Mouse (Mus musculus) gastrocnemius, postnatal 10 days (tissue): ENCODE measurements around the gene Tspan31. TPM values are rescaled to one million over a fixed set of nuclear protein-coding genes. Genes with fewer than 3 reads are reported as not detected.
"Not testable (repeated sequence)": the region's sequence is repeated elsewhere in the genome, so short reads cannot be mapped to it uniquely, and the experiment has no call there.

Experiments used
- DNase-seq: peaks from one replicate; pipeline ENCODE4 v3.0.0; 2021; ENCODE audit warnings: mixed read lengths
- total RNA-seq, 2 experiments: library from RNA; stranded (reverse); gene quantifications; 2 replicates each; pipeline ENCODE4 v1.2.3; 2021

Gene Tspan31
- total RNA-seq, 2 experiments from 2014 or later = 29.7 to 32.0 TPM

- no peak for DNase-seq
Measured at GRCm38 (mm10) chr10:127063913-127064870, 5.9 kb downstream of the Tspan31 start.

- peak; percentile 98 for DNase-seq
Measured at GRCm38 (mm10) chr10:127063239-127063872, 6.7 kb downstream of the Tspan31 start, which contains the start of gene Cdk4. Gene Cdk4, plus strand, starts transcription at chr10:127063534.

DNA sequence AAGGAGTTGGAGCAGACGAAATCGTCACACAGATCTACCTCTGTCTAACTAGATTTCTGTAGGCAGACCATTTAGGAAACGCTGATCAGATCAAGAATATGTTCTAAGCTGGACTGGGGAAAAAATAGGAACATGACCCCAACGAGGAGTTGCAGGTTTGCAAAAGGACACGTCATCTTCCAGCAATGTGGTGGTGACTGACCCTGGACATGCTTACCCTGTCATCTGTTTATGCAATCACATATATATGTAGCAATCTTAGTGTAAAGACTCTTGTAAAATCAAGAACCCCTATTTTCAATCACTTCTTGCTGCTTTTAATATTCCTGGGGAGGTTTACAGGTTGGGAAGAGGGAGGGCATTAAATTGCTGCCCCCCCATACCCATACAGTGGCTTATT, 7.6 kb downstream of the Tspan31 start:
- DNase-seq = no peak

DNA sequence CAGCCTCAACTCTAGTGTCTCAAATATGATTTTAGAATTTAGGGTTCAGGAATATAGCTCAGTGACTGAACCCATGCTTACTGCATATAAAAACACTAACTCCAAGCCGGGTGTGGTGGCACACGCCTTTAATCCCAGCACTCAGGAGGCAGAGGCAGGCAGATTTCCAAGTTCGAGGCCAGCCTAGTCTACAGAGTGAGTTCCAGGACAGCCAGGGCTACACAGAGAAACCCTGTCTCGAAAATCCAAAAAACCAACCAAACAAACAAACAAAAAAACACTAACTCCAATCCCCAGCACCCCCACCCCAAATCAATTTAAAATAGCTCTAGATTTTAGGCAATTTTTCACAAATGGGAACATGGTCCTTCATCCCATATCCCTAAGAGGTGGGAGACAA, 8.0 kb downstream of the Tspan31 start:
- not testable (repeated sequence) for DNase-seq

- DNase-seq = no peak
Measured at GRCm38 (mm10) chr10:127061513-127061912, 8.6 kb downstream of the Tspan31 start.

- no peak for DNase-seq
Measured at GRCm38 (mm10) chr10:127061085-127061484, 9.0 kb downstream of the Tspan31 start.

DNA sequence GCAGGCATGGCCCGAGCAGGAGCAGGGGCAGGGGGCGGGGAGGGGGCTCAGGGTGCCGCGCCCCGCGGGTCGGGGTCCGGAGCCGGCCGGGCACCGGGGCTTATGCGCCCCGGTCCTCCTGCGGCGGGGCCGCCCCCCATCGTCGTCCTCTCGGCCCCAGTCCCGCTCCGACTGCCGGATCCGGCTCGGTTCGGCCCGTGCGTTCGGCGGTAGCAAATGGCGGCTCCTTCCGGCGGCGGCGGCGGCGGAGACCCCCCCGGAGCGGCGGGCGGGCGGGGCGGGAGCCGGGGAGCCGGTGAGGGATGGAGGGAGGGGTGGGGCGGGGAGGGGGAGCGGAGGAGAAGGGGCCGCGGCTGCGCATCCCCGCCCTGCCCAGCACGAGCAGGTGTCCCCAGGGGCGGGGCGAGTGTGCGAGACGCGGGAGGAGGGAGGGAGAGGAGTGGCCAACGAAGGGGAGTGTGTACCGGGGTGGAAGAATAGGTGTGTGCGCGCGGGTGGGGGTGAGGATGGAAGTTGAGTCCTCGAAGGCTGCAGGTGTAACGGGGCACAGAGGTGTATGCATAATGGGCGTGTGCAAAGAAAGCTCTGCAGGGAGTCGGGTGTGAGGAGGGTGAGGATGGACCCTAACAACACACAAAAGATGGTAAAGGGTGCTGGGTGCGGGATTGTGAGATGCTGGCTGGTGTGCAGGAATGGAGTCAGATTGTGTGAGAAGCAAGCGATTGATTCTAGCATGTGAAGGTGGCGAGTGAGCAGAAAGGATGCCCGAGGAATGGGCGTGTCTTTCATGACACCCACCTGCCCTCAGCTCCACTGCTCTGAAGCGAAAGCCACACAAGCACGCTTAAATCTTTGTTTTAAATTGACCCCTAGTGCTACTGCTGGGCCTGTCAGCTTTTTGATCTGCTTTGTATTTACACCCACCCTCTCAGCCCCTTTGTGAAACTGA, 9.8 kb downstream of the Tspan31 start, which contains the start of gene March9:
Gene March9 (minus strand): TSS at position 217 of the 949 bp plus-strand sequence.
- DNase-seq = no peak

DNA sequence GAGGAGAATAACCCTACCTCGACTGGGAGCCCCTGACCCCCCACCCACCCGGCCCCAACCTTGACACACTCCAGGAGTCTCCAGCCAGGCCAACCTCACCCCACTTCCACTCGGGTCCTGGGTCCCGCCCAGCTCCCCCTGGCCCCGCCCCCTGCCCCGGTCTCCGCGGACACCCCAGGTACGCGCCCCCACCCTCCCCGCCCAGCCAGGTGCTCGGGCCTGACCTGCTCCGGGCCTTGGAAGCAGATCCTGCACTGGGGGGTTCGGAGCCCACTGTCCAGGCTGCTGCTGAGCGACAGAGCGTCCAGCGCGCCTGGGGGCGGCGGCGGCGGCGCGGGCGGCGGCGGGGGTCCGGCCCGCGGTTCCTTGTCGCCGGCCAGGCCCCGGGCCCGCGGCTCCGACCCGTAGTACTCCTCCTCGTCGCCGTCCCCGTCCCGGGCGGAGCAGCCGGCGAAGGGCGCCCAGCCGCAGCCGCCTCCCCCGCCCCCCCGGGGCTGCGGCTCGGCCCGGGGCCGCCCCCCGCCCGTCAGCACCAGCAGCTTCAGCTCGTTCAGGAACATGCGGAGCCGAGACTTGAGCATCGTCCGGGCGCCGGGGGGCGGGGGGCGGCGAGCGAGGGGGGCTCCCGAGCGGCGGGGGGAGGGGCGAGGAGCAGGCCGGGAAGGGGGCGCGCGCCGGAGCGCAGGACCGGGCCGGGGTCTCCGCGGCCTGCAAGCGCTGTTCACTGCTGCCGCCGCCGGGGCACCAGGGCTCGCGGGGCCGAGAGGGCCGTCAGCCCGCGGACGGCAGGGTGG, 10.7 kb downstream of the Tspan31 start:
- no peak for DNase-seq

GRCm38 (mm10) chr10:127058708-127059107, 11.4 kb downstream of the Tspan31 start:
- DNase-seq = no peak

DNA sequence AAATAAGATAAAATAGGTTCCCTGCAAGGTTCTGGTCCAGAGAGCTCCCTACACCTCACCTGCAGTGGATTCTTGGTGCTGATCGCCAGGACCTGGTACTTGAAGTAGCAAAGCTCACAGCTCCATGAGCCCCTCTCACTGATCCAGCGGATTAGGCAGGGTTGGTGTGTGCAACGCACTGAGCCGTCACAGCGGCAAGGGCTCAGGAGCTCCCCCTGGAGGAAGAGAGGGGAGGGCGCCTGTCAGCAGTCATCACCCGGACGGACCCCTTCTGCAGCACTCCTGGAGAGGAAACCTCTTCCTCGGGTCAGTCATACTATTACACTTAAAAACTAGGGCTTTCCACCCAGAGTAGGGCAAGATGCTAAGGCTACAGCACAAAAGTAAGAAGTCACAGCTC, 11.9 kb downstream of the Tspan31 start:
- DNase-seq = peak; percentile 79

DNA sequence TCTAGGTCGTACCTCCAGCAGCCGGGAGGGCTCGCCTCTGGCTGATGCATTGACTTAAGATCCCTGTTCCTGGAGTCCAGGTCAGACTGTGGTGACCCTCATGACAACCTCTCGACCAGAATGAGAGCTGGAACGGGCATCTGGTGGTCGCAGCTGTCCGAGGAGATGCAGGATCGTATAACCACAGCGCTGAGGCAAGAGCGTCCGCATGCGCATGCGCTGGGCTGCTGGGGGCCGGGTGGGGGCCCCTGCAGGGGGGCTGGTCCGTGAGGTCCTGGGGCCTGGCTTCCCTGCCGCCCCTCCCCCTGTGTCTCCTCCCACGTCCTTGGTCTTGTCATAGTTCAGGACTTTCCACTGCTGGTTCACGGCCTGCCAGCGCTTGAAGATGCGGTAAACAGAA, 13.6 kb downstream of the Tspan31 start:
- no peak for DNase-seq

DNA sequence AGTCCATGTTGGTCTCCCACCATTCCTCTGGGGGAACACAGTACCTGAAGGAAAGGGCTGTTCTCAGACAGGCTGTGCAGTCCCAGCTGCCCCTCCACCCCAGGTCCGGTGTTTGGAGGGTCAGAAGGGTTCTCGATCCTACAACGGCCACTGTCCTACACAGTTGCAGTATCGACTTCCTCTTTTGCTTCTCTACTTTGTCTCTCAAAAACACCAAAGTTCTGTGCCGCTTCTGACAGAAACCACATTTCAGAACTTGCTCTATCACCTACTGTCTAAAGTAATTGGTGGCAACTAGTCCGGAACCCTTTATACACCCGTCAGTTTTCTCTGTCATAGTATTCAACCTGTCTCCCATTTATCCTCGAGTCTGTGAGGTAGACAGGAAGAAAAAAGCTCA, 14.7 kb downstream of the Tspan31 start:
- DNase-seq = no peak

- DNase-seq = no peak
Measured at GRCm38 (mm10) chr10:127054646-127055045, 15.4 kb downstream of the Tspan31 start.

DNA sequence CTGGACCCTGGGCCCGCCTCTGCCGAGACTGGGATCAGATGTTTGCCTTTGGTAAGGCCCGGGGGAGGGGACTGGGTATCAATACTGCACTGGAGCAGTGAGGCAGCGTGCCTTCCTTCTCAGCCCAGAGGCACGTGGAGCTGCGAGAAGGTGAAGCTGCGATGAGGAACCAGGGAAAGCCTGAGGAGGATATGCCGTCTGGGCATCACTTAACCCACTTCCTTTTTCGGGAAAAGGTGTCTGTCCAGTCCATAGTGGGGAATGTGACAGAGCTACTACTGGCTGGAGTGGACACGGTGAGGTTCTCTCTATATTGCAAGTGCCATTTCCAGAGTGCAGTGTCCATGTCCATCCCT, 20.0 kb downstream of the Tspan31 start:
- no peak for DNase-seq

DNA sequence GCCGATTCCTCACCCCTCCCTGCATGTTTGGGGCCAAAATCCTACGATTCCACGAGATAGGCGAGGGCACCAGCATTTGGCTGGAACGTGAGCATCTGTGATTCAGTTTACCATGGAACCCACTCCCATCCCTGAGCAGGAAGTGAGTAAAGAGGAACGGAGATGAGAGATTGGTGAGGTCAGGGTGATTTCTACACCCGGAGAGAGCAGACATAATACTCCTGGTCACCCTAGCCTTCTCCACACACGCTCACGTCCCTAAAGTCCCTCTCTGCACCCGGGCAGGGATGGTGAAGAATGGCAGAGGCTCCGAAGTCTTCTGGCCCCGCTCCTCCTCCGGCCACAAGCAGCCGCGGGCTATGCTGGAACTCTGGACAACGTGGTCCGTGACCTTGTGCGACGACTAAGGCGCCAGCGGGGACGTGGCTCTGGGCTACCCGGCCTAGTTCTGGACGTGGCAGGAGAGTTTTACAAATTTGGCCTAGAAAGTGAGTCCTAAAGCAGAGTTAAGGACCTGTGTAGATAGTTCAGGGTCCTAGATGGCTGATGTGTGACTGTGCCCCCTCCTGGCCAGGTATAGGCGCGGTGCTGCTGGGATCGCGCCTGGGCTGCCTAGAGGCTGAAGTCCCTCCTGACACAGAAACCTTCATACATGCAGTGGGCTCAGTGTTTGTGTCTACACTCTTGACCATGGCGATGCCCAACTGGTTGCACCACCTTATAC, 20.5 kb downstream of the Tspan31 start:
- DNase-seq = no peak

- DNase-seq = no peak
Measured at GRCm38 (mm10) chr10:127048608-127049394, 21.3 kb downstream of the Tspan31 start.

DNA sequence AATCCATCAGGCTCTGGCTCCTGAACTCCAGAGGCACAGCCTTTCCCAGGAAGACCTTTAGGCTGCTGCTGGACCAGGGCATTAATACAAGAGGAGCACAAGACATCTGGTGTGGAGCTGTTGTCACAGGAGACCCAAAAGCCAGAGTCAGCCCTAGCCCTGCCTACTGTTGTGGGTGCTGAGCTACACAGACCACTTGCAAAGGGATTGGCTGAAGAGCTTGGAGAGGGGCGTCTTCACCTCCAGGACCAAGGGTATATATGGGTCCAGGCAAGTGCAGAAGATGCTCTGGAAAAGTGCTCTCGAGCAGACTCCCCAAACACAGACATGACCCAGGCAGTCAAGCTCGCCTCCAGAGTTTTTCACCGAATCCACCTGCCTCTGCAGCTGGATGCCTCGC, 22.1 kb downstream of the Tspan31 start, which contains the start of gene Cyp27b1:
Gene Cyp27b1 (plus strand): TSS at position 297 of the 400 bp plus-strand sequence.
- no peak for DNase-seq

GRCm38 (mm10) chr10:127043187-127043586, 26.9 kb downstream of the Tspan31 start:
- no peak for DNase-seq

GRCm38 (mm10) chr10:127042468-127043115, 27.5 kb downstream of the Tspan31 start:
- DNase-seq = no peak
